Mouse (Mus musculus) brain, adult 2 months (tissue): ENCODE measurements around the gene Mnat1.
"Not testable (repeated sequence)": the region's sequence is repeated elsewhere in the genome, so short reads cannot be mapped to it uniquely, and the experiment has no call there.

Source experiments
- DNase-seq: peaks from one replicate; pipeline ENCODE4 v3.0.0; 2011; ENCODE audit warnings: low read depth, low spot score

Mnat1 gene

GRCm38 (mm10) chr12:73123093-73124041 is at the start of gene Mnat1:
TSS of gene Mnat1 (plus strand) at chr12:73123717.
- peak; percentile 95 for DNase-seq

- not testable (repeated sequence) for DNase-seq
Observed at GRCm38 (mm10) chr12:73081828-73082227, 41.7 kb upstream of the Mnat1 start.

- no peak for DNase-seq
Observed at GRCm38 (mm10) chr12:73083773-73084172, 39.7 kb upstream of the Mnat1 start.

- no peak for DNase-seq
Observed at GRCm38 (mm10) chr12:73085739-73086630, 37.5 kb upstream of the Mnat1 start.

GRCm38 (mm10) chr12:73087086-73087485 is 36.4 kb upstream of the Mnat1 start:
- DNase-seq: no peak

GRCm38 (mm10) chr12:73088500-73088899 is 35.0 kb upstream of the Mnat1 start:
- DNase-seq: no peak

GRCm38 (mm10) chr12:73088911-73089310 is 34.6 kb upstream of the Mnat1 start:
- no peak for DNase-seq

- no peak for DNase-seq
Observed at GRCm38 (mm10) chr12:73090672-73091335, 32.7 kb upstream of the Mnat1 start.

- DNase-seq: no peak
Observed at GRCm38 (mm10) chr12:73094189-73094588, 29.3 kb upstream of the Mnat1 start.

- DNase-seq: no peak
Observed at GRCm38 (mm10) chr12:73094605-73095004, 28.9 kb upstream of the Mnat1 start.

GRCm38 (mm10) chr12:73096177-73096576 is 27.3 kb upstream of the Mnat1 start:
- not testable (repeated sequence) for DNase-seq

GRCm38 (mm10) chr12:73098593-73098992 is 24.9 kb upstream of the Mnat1 start:
- DNase-seq: no peak

GRCm38 (mm10) chr12:73103713-73104112 is 19.8 kb upstream of the Mnat1 start:
- DNase-seq: no peak

- no peak for DNase-seq
Observed at GRCm38 (mm10) chr12:73107821-73108220, 15.7 kb upstream of the Mnat1 start.

GRCm38 (mm10) chr12:73110431-73111111 is 12.9 kb upstream of the Mnat1 start:
- peak; percentile 49 for DNase-seq

- no peak for DNase-seq
Observed at GRCm38 (mm10) chr12:73111561-73112325, 11.8 kb upstream of the Mnat1 start.

- peak; percentile 62 for DNase-seq
Observed at GRCm38 (mm10) chr12:73112326-73113087, 11.0 kb upstream of the Mnat1 start.

GRCm38 (mm10) chr12:73113196-73113595 is 10.3 kb upstream of the Mnat1 start, which contains the start of gene Six4:
TSS of gene Six4 (minus strand) at chr12:73113456.
- peak; percentile 83 for DNase-seq

- DNase-seq: no peak
Observed at GRCm38 (mm10) chr12:73125250-73125649, 1.7 kb downstream of the Mnat1 start.
